Mouse (Mus musculus) limb, embryonic 10.5 days (tissue): ENCODE data around the gene Olfr1243. TPM values are rescaled to one million over a fixed set of nuclear protein-coding genes. Genes with fewer than 3 reads are reported as not detected.
"Not testable (repeated sequence)": the region's sequence is repeated elsewhere in the genome, so short reads cannot be mapped to it uniquely, and the experiment has no call there.

ENCODE experiments used
- DNase-seq: peaks from one replicate; pipeline ENCODE4 v3.0.0-alpha.2; 2017; ENCODE audit warnings: low spot score
- H3K27ac ChIP-seq: fragments of 300-500 bp; sonication (generic); 2 replicates; pipeline ENCODE4 v1.5.1; 2016; ENCODE audit warnings: mild to moderate bottlenecking
- H3K27me3 ChIP-seq: fragments of 300-500 bp; sonication (generic); 2 replicates; pipeline ENCODE4 v1.6.1; 2016; ENCODE audit warnings: low read depth, mild to moderate bottlenecking; ENCODE audit not compliant: poor library complexity, severe bottlenecking
- H3K36me3 ChIP-seq: fragments of 300-500 bp; sonication (generic); 2 replicates; pipeline ENCODE4 v1.6.1; 2016; ENCODE audit warnings: mild to moderate bottlenecking, moderate library complexity
- H3K4me1 ChIP-seq: fragments of 300-500 bp; sonication (generic); 2 replicates; pipeline ENCODE4 v1.6.1; 2016
- H3K4me3 ChIP-seq: fragments of 300-500 bp; sonication (generic); 2 replicates; pipeline ENCODE4 v1.5.1; 2016; ENCODE audit warnings: mild to moderate bottlenecking, moderate library complexity
- H3K9me3 ChIP-seq: fragments of 300-500 bp; sonication (generic); replicated peaks from 2 replicates; pipeline ENCODE4 v1.6.1; 2016; ENCODE audit warnings: mild to moderate bottlenecking
- WGBS: fragments of 180-500 bp; shearing (Covaris S2); methylation state at CpG from one replicate; pipeline ENCODE4 v1.1.7; 2016; 5-methylcytosine and 5-hydroxymethylcytosine counted together
- polyA plus RNA-seq: library from polyadenylated mRNA; unstranded; fragments of >200 nt; fragmentation: Nextera tagmentation; extraction: Ambion mirVana; gene quantifications from 2 replicates; pipeline ENCODE4 v1.2.1, GENCODE M21; 2016

Olfr1243 gene
- not detected in 2 replicates for polyA plus RNA-seq

DNA sequence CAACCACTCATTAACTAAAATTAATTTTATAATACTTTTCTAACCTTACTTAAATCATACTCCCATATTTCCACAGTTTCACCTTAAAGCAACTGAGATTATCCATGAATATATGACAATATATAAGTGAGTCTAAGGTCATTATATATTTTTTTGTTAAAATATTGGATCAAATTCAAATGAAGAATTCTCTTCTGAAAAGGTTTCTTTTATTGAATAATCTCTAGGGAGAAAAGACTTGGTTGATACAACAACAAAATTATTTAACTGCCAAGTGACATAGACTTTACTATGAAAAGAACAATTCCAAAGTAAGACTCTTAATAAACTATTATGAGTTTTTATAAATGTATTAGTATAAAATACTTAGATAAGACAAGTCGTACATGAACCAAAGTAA is at the start of gene Olfr1243:
Gene Olfr1243, minus strand, starts transcription at position 101 of the 400 bp plus-strand sequence.
- Histone ChIP-seq H3K4me3 (no peak within 1 kb of the TSS), H3K4me1 (no peaks in the 10 kb centered on the region), H3K9me3 (no peaks in the 10 kb centered on the region), H3K27me3 (no peaks in the 10 kb centered on the region), H3K27ac (no peak within 1 kb of the TSS), H3K36me3 (no peaks in the 10 kb centered on the region)
- no peak for DNase-seq
- WGBS = 93% methylated on average over 1 of the region's 1 CpGs

DNA sequence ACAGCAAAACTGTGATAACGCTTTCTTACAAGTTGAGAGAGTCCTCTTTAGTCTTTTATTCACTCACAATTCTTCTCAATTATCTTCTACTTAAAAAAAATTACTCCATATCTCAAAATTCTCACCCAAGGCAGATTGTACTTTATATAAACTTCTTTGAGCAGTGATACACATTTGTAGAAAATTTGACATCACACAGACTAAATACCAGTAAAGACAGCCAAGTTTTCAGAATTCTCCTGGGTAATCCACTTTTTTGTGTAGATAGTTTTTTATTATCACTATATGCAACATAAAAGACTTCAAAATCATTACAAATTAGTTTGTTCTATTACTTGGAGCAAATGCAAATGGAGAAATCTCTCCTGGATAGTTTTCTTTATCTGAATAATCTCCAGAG is 47.1 kb upstream of the Olfr1243 start, which contains the start of gene Olfr1245:
Gene Olfr1245, minus strand, starts transcription at position 101 of the 400 bp plus-strand sequence.
- Histone ChIP-seq H3K36me3 (no peaks in the 10 kb centered on the region), H3K27me3 (no peaks in the 10 kb centered on the region), H3K9me3 (no peaks in the 10 kb centered on the region), H3K4me3 (no peak within 1 kb of the TSS), H3K27ac (no peak within 1 kb of the TSS), H3K4me1 (no peaks in the 10 kb centered on the region)
- DNase-seq = no peak
- WGBS = 90% methylated on average over 1 of the region's 1 CpGs

DNA sequence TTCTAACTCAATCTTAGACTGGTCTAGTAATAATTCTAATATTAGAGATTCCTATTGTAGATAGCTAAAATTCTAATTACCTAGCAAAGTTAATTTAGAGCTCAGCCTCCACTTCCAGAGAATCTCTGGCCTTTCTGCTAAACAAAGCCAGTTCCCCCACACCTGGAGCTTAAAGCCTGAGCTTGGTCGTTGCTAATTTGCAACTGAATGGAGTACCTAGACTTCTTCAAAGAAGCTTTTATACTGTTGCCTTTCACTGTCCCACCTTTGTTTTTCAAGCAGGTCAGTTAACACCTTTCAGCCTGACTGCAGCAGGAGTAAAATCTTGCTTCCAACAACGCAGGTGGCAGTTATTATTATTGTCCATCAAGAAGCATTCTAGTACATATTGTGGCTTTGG is 31.4 kb upstream of the Olfr1243 start:
- WGBS = 65% methylated on average over 2 of the region's 2 CpGs
- not testable (repeated sequence) for H3K27ac ChIP-seq, H3K27me3 ChIP-seq, H3K4me3 ChIP-seq, H3K9me3 ChIP-seq, H3K36me3 ChIP-seq, H3K4me1 ChIP-seq, DNase-seq

DNA sequence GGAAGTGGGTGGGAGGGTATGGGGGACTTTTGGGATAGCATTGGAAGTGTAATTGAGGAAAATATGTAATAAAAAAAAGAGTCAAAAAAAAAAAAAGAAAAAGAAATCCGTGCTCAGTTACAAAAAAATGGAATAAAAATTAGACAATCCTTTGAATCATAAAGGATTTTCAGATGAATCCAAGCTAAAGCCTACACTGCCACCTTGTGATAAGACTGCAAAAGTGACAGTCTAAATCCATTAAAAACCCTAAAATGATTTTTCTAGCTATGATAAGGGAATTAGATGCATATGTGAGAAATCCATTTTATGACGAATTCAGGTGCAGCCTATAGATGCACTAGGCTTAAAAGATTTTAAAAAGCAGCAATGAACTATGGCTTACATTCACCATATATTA is 13.2 kb upstream of the Olfr1243 start:
- Histone ChIP-seq H3K36me3 (no peaks in the 10 kb centered on the region), H3K9me3 (no peaks in the 10 kb centered on the region), H3K4me1 (no peaks in the 10 kb centered on the region), H3K27ac (no peak overlapping the region), H3K4me3 (no peak overlapping the region), H3K27me3 (no peaks in the 10 kb centered on the region)
- WGBS = 70% methylated on average over 2 of the region's 2 CpGs
- no peak for DNase-seq

DNA sequence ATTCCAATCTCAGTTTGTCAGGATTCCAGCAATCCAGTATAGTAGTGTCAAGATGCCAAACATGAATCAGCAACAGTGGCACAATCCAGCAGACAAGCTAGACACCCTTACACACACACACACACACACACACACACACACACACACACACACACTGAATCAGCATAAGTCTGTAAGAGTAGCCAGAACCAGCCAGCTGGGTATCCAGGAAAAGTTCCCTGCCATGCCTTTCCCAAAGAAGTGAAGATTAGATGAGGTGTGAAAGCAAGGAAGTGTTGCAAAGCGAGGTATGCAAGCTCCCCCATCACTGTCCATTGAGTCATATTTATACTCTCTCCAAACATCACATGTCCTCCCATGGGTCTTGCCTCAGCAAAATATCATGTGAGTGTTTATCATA is 8.6 kb upstream of the Olfr1243 start:
- H3K4me3 ChIP-seq = no peak overlapping the region
- WGBS = 79% methylated on average over 1 of the region's 1 CpGs
- H3K4me1 ChIP-seq = no peaks in the 10 kb centered on the region
- H3K27ac ChIP-seq = no peak overlapping the region
- H3K27me3 ChIP-seq = no peaks in the 10 kb centered on the region
- H3K36me3 ChIP-seq = no peaks in the 10 kb centered on the region
- H3K9me3 ChIP-seq = no peaks in the 10 kb centered on the region
- DNase-seq = no peak

DNA sequence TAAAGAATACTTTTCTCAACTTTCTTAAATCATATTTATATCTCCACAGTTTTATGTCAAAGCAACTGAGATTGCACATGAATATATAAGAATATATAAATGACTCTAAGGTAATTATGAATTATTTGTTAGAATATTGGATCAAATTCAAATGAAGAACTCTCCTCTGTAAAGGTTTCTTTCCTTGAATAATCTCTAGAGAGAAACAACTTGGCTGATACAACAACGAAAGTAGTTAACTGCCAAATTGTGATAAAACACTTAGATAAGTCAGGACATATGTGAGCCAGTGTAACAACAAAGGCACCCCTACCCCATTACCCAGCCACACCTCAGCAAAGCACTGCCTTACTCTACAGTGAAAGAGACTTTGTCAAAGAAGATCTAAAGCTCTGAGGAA is 33.1 kb downstream of the Olfr1243 start, which contains the start of gene Olfr1242:
Gene Olfr1242, minus strand, starts transcription at position 101 of the 400 bp plus-strand sequence.
- DNase-seq = no peak
- H3K27ac ChIP-seq = no peak within 1 kb of the TSS
- H3K4me3 ChIP-seq = no peak within 1 kb of the TSS
- H3K36me3 ChIP-seq = no peaks in the 10 kb centered on the region
- no peaks in the 10 kb centered on the region for H3K9me3 ChIP-seq
- no peaks in the 10 kb centered on the region for H3K27me3 ChIP-seq
- no peaks in the 10 kb centered on the region for H3K4me1 ChIP-seq
- WGBS = 79% methylated on average over 1 of the region's 1 CpGs

DNA sequence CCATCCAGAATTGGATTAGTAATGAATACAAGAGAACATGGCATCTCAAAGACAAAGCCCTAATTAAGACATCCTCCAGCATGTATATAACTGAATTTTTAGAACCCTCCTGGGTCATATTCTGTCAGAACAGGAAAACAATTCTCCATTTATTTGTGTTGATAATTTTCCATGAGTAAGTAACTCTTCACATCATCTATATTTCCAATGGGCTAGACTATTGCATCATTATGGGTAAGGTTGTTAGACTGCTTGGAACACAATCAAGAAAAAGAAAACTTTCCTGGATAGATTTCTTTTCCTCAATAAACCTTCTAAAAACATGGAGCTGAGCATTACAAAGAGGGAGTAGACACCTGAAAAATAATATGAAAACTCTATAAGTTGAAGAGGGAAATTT is 44.3 kb downstream of the Olfr1243 start, which contains the start of gene Olfr1241:
Gene Olfr1241, minus strand, starts transcription at position 101 of the 400 bp plus-strand sequence.
- H3K4me1 ChIP-seq = no peaks in the 10 kb centered on the region
- no peak within 1 kb of the TSS for H3K4me3 ChIP-seq
- no peak for DNase-seq
- no peak within 1 kb of the TSS for H3K27ac ChIP-seq
- no peaks in the 10 kb centered on the region for H3K9me3 ChIP-seq
- no peaks in the 10 kb centered on the region for H3K27me3 ChIP-seq
- H3K36me3 ChIP-seq = no peaks in the 10 kb centered on the region

Other genes with a start within 250 kb of the Olfr1243 start
- not detected in 2 replicates for gene Olfr1229, start 243.5 kb downstream of the Olfr1243 start, polyA plus RNA-seq
- gene Olfr1230, start 234.2 kb downstream of the Olfr1243 start, polyA plus RNA-seq = not detected in 2 replicates
- gene Olfr1231, start 224.4 kb downstream of the Olfr1243 start, polyA plus RNA-seq = not detected in 2 replicates
- gene Olfr1232, start 201.8 kb downstream of the Olfr1243 start, polyA plus RNA-seq = not detected in 2 replicates
- gene Olfr1233, start 189.1 kb downstream of the Olfr1243 start, polyA plus RNA-seq = not detected in 2 replicates
- gene Olfr1234, start 166.6 kb downstream of the Olfr1243 start, polyA plus RNA-seq = not detected in 2 replicates
- not detected in 2 replicates for gene Olfr1238, start 121.8 kb downstream of the Olfr1243 start, polyA plus RNA-seq
- gene Olfr1239, start 111.1 kb downstream of the Olfr1243 start, polyA plus RNA-seq = not detected in 2 replicates
- gene Olfr1240, start 88.5 kb downstream of the Olfr1243 start, polyA plus RNA-seq = not detected in 2 replicates
- not detected in 2 replicates for gene Olfr1241, start 44.4 kb downstream of the Olfr1243 start, polyA plus RNA-seq
- gene Olfr1242, start 33.2 kb downstream of the Olfr1243 start, polyA plus RNA-seq = not detected in 2 replicates
- gene Olfr1245, start 47.0 kb upstream of the Olfr1243 start, polyA plus RNA-seq = not detected in 2 replicates
- not detected in 2 replicates for gene Olfr1246, start 61.7 kb upstream of the Olfr1243 start, polyA plus RNA-seq
- not detected in 2 replicates for gene Olfr1247, start 82.6 kb upstream of the Olfr1243 start, polyA plus RNA-seq
- not detected in 2 replicates for gene Olfr1248, start 86.8 kb upstream of the Olfr1243 start, polyA plus RNA-seq
- not detected in 2 replicates for gene Olfr1249, start 103.5 kb upstream of the Olfr1243 start, polyA plus RNA-seq
- gene Olfr1250, start 130.0 kb upstream of the Olfr1243 start, polyA plus RNA-seq = not detected in 2 replicates
- gene Olfr1251, start 140.4 kb upstream of the Olfr1243 start, polyA plus RNA-seq = not detected in 2 replicates
- not detected in 2 replicates for gene Olfr1252, start 193.5 kb upstream of the Olfr1243 start, polyA plus RNA-seq
- gene Olfr1253, start 225.6 kb upstream of the Olfr1243 start, polyA plus RNA-seq = not detected in 2 replicates